10 mouse cellular contexts compared by ENCODE assay signal in the genomic region with DNA sequence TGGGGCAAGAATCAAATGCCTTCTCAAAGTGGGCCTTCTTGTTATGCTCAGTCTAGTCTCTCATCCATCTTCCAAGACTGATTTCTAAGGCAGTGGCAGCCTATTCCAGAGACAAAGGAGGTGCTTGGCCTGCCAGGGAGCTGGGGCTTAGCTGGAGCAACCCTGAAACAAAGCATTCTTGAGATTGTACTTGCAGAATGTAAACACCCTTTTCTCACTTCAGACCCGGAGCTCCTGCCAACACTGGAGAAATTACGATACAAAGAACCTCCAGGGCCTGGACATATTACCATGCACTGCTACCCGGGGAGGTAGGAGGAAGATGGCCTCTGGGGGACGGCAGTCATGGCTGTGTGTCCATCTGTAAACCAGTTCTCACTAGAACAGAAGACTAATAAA.
DNase-seq lines count a peak whose midpoint lies in the region; ATAC-seq and TF ChIP-seq lines count a peak whose summit lies in the region.
"Had no signal": no experiment of that assay in that cellular context is flagged by ENCODE, and none has a peak within 500 bp of the region (broad histone marks: within the 10 kb centered on the region; RNA-seq: fewer than 3 reads in every experiment).

No protein-coding gene starts in this region.

- peak; percentile 11 for DNase-seq in embryo, embryonic 10 days (ENCODE audit: low spot score)
- no peak for DNase-seq in embryo, embryonic 11 days
- DNase-seq in midbrain, embryonic 11.5 days (ENCODE audit: low spot score, missing footprints): peak; percentile 87
- DNase-seq in midbrain, embryonic 14.5 days: no peak
- DNase-seq in hindbrain, postnatal 0 days (ENCODE audit: low spot score): no peak
- no peak for DNase-seq in gastrocnemius, postnatal 4 days (ENCODE audit: low spot score in 2 of 2)

- H3K36me3 ChIP-seq in midbrain, embryonic 11.5 days (ENCODE audit: control insufficient read depth, insufficient read depth, low read length): no peaks in the 10 kb centered on the region
- no peaks in the 10 kb centered on the region for H3K36me3 ChIP-seq in midbrain, embryonic 14.5 days (ENCODE audit: control insufficient read depth, insufficient read depth, low read length)
- no peaks in the 10 kb centered on the region for H3K36me3 ChIP-seq in hindbrain, postnatal 0 days (ENCODE audit: insufficient read depth, low read length)
- H3K36me3 ChIP-seq in neural tube, embryonic 13.5 days: no peaks in the 10 kb centered on the region
- H3K36me3 ChIP-seq: forebrain, embryonic 15.5 days; limb, embryonic 13.5 days had no signal

- no peak overlapping the region for H3K4me3 ChIP-seq in midbrain, embryonic 11.5 days (ENCODE audit: low read depth, low read length)
- H3K4me3 ChIP-seq in midbrain, embryonic 14.5 days (replicated peaks; ENCODE audit: low read depth, low read length): no peak overlapping the region
- no peak overlapping the region for H3K4me3 ChIP-seq in hindbrain, postnatal 0 days (ENCODE audit: low read length)
- no peak overlapping the region for H3K4me3 ChIP-seq in neural tube, embryonic 13.5 days
- H3K4me3 ChIP-seq: forebrain, embryonic 15.5 days had no signal

- no peak for ATAC-seq in midbrain, embryonic 11.5 days (ENCODE audit: low FRiP score)
- no peak for ATAC-seq in midbrain, embryonic 14.5 days (ENCODE audit: low FRiP score, low TSS enrichment)
- no peak for ATAC-seq in hindbrain, postnatal 0 days
- no peak for ATAC-seq in neural tube, embryonic 13.5 days (ENCODE audit: low read depth)
- ATAC-seq in erythroblast, adult 5-6 weeks (replicated peaks; ENCODE audit: low FRiP score, poor library complexity, severe bottlenecking): no peak

- H3K27me3 ChIP-seq in midbrain, embryonic 11.5 days (ENCODE audit: control insufficient read depth, insufficient read depth, low read length): no peaks in the 10 kb centered on the region
- no peaks in the 10 kb centered on the region for H3K27me3 ChIP-seq in midbrain, embryonic 14.5 days (ENCODE audit: control insufficient read depth, insufficient read depth, low read length)
- no peaks in the 10 kb centered on the region for H3K27me3 ChIP-seq in hindbrain, postnatal 0 days (ENCODE audit: insufficient read depth, low read length)
- no peaks in the 10 kb centered on the region for H3K27me3 ChIP-seq in neural tube, embryonic 13.5 days
- H3K27me3 ChIP-seq: forebrain, embryonic 15.5 days; limb, embryonic 13.5 days had no signal

- TF ChIP-seq CTCF in hindbrain, postnatal 0 days (IDR thresholded peaks at IDR 0.05; ENCODE audit: low read depth): no peak

- 46% methylated on average over 4 of the region's 4 CpGs for WGBS in midbrain, embryonic 11.5 days
- WGBS in midbrain, embryonic 14.5 days: 42% methylated on average over 4 of the region's 4 CpGs
- 28% methylated on average over 4 of the region's 4 CpGs for WGBS in hindbrain, postnatal 0 days
- WGBS in neural tube, embryonic 13.5 days: 18% methylated on average over 4 of the region's 4 CpGs

- H3K9ac ChIP-seq in midbrain, embryonic 11.5 days (ENCODE audit: low read length): no peak overlapping the region
- H3K9ac ChIP-seq in midbrain, embryonic 14.5 days (replicated peaks; ENCODE audit: low read length): no peak overlapping the region
- no peak overlapping the region for H3K9ac ChIP-seq in hindbrain, postnatal 0 days (replicated peaks; ENCODE audit: low read length)
- H3K9ac ChIP-seq in neural tube, embryonic 13.5 days: no peak overlapping the region

- H3K9me3 ChIP-seq in midbrain, embryonic 11.5 days (ENCODE audit: control insufficient read depth, low read length): no peaks in the 10 kb centered on the region
- H3K9me3 ChIP-seq in midbrain, embryonic 14.5 days (ENCODE audit: control insufficient read depth, low read length): no peaks in the 10 kb centered on the region
- H3K9me3 ChIP-seq in hindbrain, postnatal 0 days (ENCODE audit: low read length): no peaks in the 10 kb centered on the region
- H3K9me3 ChIP-seq in neural tube, embryonic 13.5 days: no peaks in the 10 kb centered on the region
- H3K9me3 ChIP-seq: forebrain, embryonic 15.5 days; limb, embryonic 13.5 days had no signal

- H3K4me1 ChIP-seq in midbrain, embryonic 11.5 days (ENCODE audit: control insufficient read depth, insufficient read depth, low read length): peaks cover 11% of the 10 kb centered on the region; the same call in 1 of the 2 replicates
- H3K4me1 ChIP-seq in midbrain, embryonic 14.5 days (ENCODE audit: control insufficient read depth, insufficient read depth, low read length): peaks cover 11% of the 10 kb centered on the region; the same call in 1 of the 2 replicates
- H3K4me1 ChIP-seq in hindbrain, postnatal 0 days (ENCODE audit: insufficient read depth, low read length): no peaks in the 10 kb centered on the region
- H3K4me1 ChIP-seq in neural tube, embryonic 13.5 days (replicated peaks): peaks cover 21% of the 10 kb centered on the region; the same call in 1 of the 2 replicates

- H3K4me2 ChIP-seq in midbrain, embryonic 11.5 days: no peak overlapping the region
- H3K4me2 ChIP-seq in midbrain, embryonic 14.5 days (ENCODE audit: low read length): no peak overlapping the region
- no peak overlapping the region for H3K4me2 ChIP-seq in hindbrain, postnatal 0 days (ENCODE audit: low read depth, low read length)
- H3K4me2 ChIP-seq in neural tube, embryonic 13.5 days: no peak overlapping the region

- no peak overlapping the region for H3K27ac ChIP-seq in midbrain, embryonic 11.5 days (ENCODE audit: low read depth, low read length)
- no peak overlapping the region for H3K27ac ChIP-seq in midbrain, embryonic 14.5 days (replicated peaks; ENCODE audit: low read depth, low read length)
- H3K27ac ChIP-seq in hindbrain, postnatal 0 days: peak overlapping the region; percentile 65; the same call in 1 of the 2 replicates
- H3K27ac ChIP-seq in neural tube, embryonic 13.5 days (replicated peaks): 0 out of 2 replicates have a peak overlapping the region, but pooled peaks have one; percentile 6
- H3K27ac ChIP-seq: forebrain, embryonic 15.5 days; limb, embryonic 13.5 days had no signal

Comparison
In these comparisons a context has a peak if more than half of its experiments do, and no peak if none do; other contexts are left out.
1. DNase-seq: peak in embryo, embryonic 10 days (single experiment) and midbrain, embryonic 11.5 days (single experiment); none in embryo, embryonic 11 days (single experiment), midbrain, embryonic 14.5 days (single experiment), hindbrain, postnatal 0 days (single experiment) and gastrocnemius, postnatal 4 days (0 of 2).
2. H3K27ac ChIP-seq: peak in hindbrain, postnatal 0 days (single experiment) and neural tube, embryonic 13.5 days (single experiment); none in midbrain, embryonic 11.5 days (single experiment) and midbrain, embryonic 14.5 days (single experiment).